Mouse (Mus musculus) midbrain, postnatal 0 days (tissue): Measurements from ENCODE around the gene Pfkfb3. TPM values are rescaled to one million over a fixed set of nuclear protein-coding genes. Genes with fewer than 3 reads are reported as not detected.

Experiments
- ATAC-seq: fragments of 200-750 bp; cut with Nextera tagmentation; 2 replicates; pipeline ENCODE4 v1.8.0; 2017; ENCODE audit warnings: moderate number of reproducible peaks, mild to moderate bottlenecking, moderate TSS enrichment, moderate library complexity; ENCODE audit not compliant: low FRiP score
- DNase-seq: peaks from one replicate; pipeline ENCODE4 v3.0.0-alpha.2; 2015; ENCODE audit warnings: low spot score
- H3K27ac ChIP-seq: fragments of 300-500 bp; sonication (generic); 2 replicates; pipeline ENCODE4 v1.5.1; 2014; ENCODE audit warnings: low read depth, mild to moderate bottlenecking, low read length, mixed read lengths
- H3K27me3 ChIP-seq: fragments of 300-500 bp; sonication (generic); 2 replicates; pipeline ENCODE4 v1.6.1; 2014; ENCODE audit warnings: low read length, control low read depth, mixed read lengths; ENCODE audit not compliant: insufficient read depth
- H3K36me3 ChIP-seq: fragments of 300-500 bp; sonication (generic); 2 replicates; pipeline ENCODE4 v1.6.1; 2014; ENCODE audit warnings: low read length, control low read depth, mixed read lengths; ENCODE audit not compliant: insufficient read depth
- H3K4me1 ChIP-seq: fragments of 300-500 bp; sonication (generic); 2 replicates; pipeline ENCODE4 v1.6.1; 2014; ENCODE audit warnings: mild to moderate bottlenecking, control low read depth, antibody characterized with exemption, low read length, mixed read lengths; ENCODE audit not compliant: insufficient read depth
- H3K4me2 ChIP-seq: fragments of 300-500 bp; sonication (generic); 2 replicates; pipeline ENCODE4 v1.6.1; 2014; ENCODE audit warnings: low read depth, mild to moderate bottlenecking, low read length, mixed read lengths; ENCODE audit not compliant: poor library complexity, severe bottlenecking
- H3K4me3 ChIP-seq: fragments of 300-500 bp; sonication (generic); 2 replicates; pipeline ENCODE4 v1.5.1; 2014; ENCODE audit warnings: low read depth, mild to moderate bottlenecking, low read length, moderate library complexity
- H3K9ac ChIP-seq: fragments of 300-500 bp; sonication (generic); replicated peaks from 2 replicates; pipeline ENCODE4 v1.6.1; 2014; ENCODE audit warnings: mild to moderate bottlenecking, low read length, moderate library complexity, mixed read lengths; ENCODE audit not compliant: poor library complexity, severe bottlenecking
- H3K9me3 ChIP-seq: fragments of 300-500 bp; sonication (generic); 2 replicates; pipeline ENCODE4 v1.6.1; 2016; ENCODE audit warnings: low read length, control low read depth
- CTCF ChIP-seq: IDR thresholded peaks from 2 replicates; pipeline ENCODE4 v1.5.1; 2016; ENCODE audit warnings: antibody characterized with exemption, mild to moderate bottlenecking
- WGBS: fragments of 180-500 bp; shearing (Covaris S2); extraction: QIAGEN DNeasy Blood & Tissue Kit; methylation state at CpG from one replicate; pipeline ENCODE4 v1.1.7; 2014; 5-methylcytosine and 5-hydroxymethylcytosine counted together
- polyA plus RNA-seq: library from polyadenylated mRNA; unstranded; fragments of >200 nt; fragmentation: Nextera tagmentation; extraction: Ambion mirVana; gene quantifications from 2 replicates; pipeline ENCODE4 v1.2.1, GENCODE M21; 2015
- total RNA-seq: library from RNA; depleted of rRNA; stranded (reverse); fragments of >200 nt; gene quantifications from 2 replicates; pipeline ENCODE4 v1.2.3, GENCODE M21; 2014

Pfkfb3 gene
- total and polyA plus RNA-seq, 2 experiments from 2014 or later, result 14.7 to 23.5 TPM

DNA sequence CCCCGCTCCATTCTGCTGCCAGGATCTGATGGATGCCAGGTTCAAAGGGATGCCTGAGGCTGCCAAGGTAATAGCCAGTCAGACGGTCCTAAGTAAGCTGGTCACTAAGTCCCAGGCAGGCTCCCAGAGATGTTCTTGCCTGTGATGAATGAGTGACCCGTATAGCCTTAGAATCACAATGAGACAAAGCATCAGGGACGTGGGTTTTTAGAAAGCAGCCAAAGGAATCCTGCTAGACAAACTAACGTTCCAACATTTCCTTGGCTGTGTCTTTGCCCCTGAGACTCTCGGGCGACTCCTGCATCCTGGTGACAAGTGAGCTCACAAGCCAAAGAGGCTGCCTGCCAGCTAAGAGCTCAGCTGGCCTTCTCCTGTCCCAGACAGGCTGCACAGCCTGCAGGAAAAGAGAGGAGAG lies 59.0 kb downstream of the Pfkfb3 start:
- 0 out of 2 replicates have a peak overlapping the region, but pooled peaks have one; percentile 13 for H3K27ac ChIP-seq
- ATAC-seq, result peak; percentile 67
- WGBS, result 63% methylated on average over 7 of the region's 7 CpGs

DNA sequence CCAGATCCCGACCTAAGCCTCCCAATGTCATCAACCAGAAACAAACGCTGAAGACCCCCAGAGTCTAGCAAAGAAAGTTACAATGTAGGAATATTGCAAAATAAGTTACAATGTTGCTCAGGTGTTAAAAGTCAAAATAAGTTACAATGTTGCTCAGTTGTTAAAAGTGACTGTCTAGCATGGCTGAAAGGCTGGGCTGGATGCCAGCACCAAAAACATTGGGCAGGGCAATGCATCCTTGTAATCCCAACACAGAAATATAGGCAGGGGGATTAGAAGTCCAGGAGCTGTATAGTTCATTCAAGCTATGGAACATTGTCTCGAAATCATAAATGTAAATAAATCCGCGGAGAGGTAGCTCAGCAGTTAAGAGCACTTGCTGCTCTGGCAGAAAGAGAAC lies 61.0 kb downstream of the Pfkfb3 start:
- H3K27me3 ChIP-seq, result no peaks in the 10 kb centered on the region
- ATAC-seq (no peak), DNase-seq (no peak)
- no peak overlapping the region for H3K4me3 ChIP-seq
- no peak overlapping the region for H3K4me2 ChIP-seq
- 95% methylated on average over 5 of the region's 5 CpGs for whole genome bisulfite sequencing
- no peak overlapping the region for H3K9ac ChIP-seq
- no peaks in the 10 kb centered on the region for H3K4me1 ChIP-seq
- no peak for TF ChIP-seq CTCF
- H3K9me3 ChIP-seq, result no peaks in the 10 kb centered on the region
- H3K36me3 ChIP-seq, result peaks cover 49% of the 10 kb centered on the region
- no peak overlapping the region for H3K27ac ChIP-seq

More for the DNA sequence above, 59.0 kb downstream of the Pfkfb3 start:
- no peaks in the 10 kb centered on the region; the same call in 1 of the 2 replicates for H3K4me1 ChIP-seq
- H3K9me3 ChIP-seq, result no peaks in the 10 kb centered on the region
- peak; percentile 91 for DNase-seq
- TF ChIP-seq CTCF, result no peak
- peaks cover 35% of the 10 kb centered on the region for H3K36me3 ChIP-seq
- H3K4me3 ChIP-seq, result no peak overlapping the region
- no peak overlapping the region for H3K9ac ChIP-seq
- H3K4me2 ChIP-seq, result no peak overlapping the region
- no peaks in the 10 kb centered on the region for H3K27me3 ChIP-seq

DNA sequence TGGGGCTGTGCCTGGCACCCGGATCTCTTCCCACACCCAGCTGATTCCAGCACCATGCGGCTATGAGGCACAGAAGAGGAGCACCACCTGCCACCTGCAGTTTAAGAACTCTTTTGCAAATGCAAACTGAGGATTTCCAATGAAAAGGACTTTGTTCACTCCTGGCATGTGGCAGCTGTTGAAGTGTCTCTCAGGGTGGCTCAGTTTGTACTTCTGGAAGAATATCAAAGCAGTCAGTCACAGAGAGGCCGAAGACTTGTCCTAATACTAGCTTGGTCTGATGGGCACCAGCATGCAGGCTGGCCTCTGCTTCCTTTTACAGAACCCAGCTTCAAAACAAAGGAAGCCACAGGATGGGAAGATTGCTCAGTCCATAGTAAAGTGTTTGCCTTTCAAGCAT lies 62.4 kb downstream of the Pfkfb3 start:
- WGBS, result 47% methylated on average over 3 of the region's 3 CpGs
- DNase-seq, result peak; percentile 55
- Histone ChIP-seq H3K27ac (no peak overlapping the region), H3K9ac (no peak overlapping the region), H3K4me1 (no peaks in the 10 kb centered on the region), H3K4me2 (no peak overlapping the region), H3K36me3 (peaks cover 60% of the 10 kb centered on the region), H3K4me3 (no peak overlapping the region), H3K9me3 (no peaks in the 10 kb centered on the region), H3K27me3 (no peaks in the 10 kb centered on the region)
- no peak for ATAC-seq
- no peak for TF ChIP-seq CTCF

DNA sequence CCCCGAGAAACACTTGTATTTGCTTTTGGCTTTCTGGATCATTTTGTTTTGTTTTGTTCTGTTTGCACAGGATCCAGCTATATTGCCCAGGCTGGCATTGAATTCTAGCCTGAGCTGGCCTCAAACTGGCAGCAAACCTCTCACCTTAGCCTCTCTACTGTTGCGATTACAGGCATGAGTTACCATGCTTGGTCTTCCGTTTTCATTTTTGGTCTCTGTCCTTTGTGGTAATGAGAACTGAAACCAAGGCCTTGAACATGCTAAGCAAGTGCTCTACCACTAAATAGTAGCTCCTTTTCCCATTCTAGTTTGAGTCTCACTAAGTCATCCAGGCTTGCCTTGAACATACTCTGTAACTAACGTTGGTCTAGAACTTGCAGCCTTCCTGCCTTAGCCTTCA lies 63.3 kb downstream of the Pfkfb3 start:
- no peak for TF ChIP-seq CTCF
- H3K36me3 ChIP-seq, result peaks cover 69% of the 10 kb centered on the region
- 91% methylated on average over 4 of the region's 4 CpGs for WGBS
- DNase-seq, result no peak
- no peaks in the 10 kb centered on the region for H3K27me3 ChIP-seq
- H3K4me1 ChIP-seq, result no peaks in the 10 kb centered on the region
- no peak for ATAC-seq
- H3K27ac ChIP-seq, result no peak overlapping the region
- H3K4me2 ChIP-seq, result no peak overlapping the region
- H3K4me3 ChIP-seq, result no peak overlapping the region
- no peaks in the 10 kb centered on the region for H3K9me3 ChIP-seq
- no peak overlapping the region for H3K9ac ChIP-seq

DNA sequence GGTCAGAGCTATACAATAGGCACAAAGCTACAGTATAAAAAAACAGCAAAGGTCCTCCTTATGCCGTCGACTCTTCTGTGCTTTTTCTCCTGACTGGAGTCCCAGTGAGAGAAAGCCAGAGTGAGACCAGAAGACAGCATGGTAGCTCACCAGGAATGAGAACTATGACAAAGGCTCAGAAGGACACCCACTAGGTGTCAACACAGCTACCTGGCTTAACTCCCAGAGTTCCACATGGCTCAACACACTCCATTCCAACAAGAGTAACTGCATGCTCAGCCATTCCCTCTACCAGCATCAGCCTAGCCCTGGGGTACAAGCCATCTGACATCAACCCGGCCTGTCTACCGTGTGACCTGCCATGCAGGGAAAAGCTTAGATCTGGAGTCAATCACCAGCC lies 70.7 kb downstream of the Pfkfb3 start:
- DNase-seq, result no peak
- no peak overlapping the region for H3K4me3 ChIP-seq
- H3K9ac ChIP-seq, result no peak overlapping the region
- H3K27me3 ChIP-seq, result no peaks in the 10 kb centered on the region
- ATAC-seq, result no peak
- no peak for TF ChIP-seq CTCF
- WGBS, result 85% methylated on average over 4 of the region's 4 CpGs
- no peak overlapping the region for H3K27ac ChIP-seq
- H3K9me3 ChIP-seq, result no peaks in the 10 kb centered on the region
- peaks cover 91% of the 10 kb centered on the region for H3K36me3 ChIP-seq
- no peak overlapping the region for H3K4me2 ChIP-seq
- no peaks in the 10 kb centered on the region for H3K4me1 ChIP-seq

DNA sequence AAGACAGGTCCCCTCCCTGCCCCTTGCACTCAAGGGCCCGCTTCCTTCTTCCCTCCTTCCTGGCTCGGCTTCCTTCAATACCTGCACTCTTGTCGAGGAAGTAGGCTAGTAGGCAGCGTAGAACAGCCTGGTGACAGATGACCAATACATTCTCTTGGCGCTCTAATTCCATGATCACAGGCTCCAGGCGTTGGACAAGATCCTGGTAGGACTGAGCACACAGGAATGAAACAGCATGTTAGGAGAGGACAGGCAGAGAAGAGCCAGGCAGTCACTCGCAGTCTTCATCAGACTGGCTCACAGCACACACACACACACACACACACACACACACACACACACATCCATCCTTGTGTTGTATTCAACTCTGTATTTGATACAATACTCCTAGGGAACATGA lies 71.5 kb downstream of the Pfkfb3 start:
- ATAC-seq, result no peak
- no peaks in the 10 kb centered on the region for H3K9me3 ChIP-seq
- H3K4me3 ChIP-seq, result no peak overlapping the region
- H3K27ac ChIP-seq, result no peak overlapping the region
- no peak overlapping the region for H3K9ac ChIP-seq
- peaks cover 88% of the 10 kb centered on the region for H3K36me3 ChIP-seq
- no peak for TF ChIP-seq CTCF
- no peak overlapping the region for H3K4me2 ChIP-seq
- WGBS, result 92% methylated on average over 7 of the region's 7 CpGs
- no peaks in the 10 kb centered on the region for H3K4me1 ChIP-seq
- no peak for DNase-seq
- no peaks in the 10 kb centered on the region for H3K27me3 ChIP-seq
